Mouse (Mus musculus) heart, embryonic 10.5 days (tissue): ENCODE measurements at regions not wholly inside any gene's neighbourhood (a gene's known extent, or its start where the extent isn't known, plus 50 kb on each side); places are given as distances from the start of the nearest gene placed in this dataset.
"Not testable (repeated sequence)": the region's sequence is repeated elsewhere in the genome, so short reads cannot be mapped to it uniquely, and the experiment has no call there.

Source experiments
- DNase-seq: peaks from one replicate; pipeline ENCODE4 v3.0.0-alpha.2; 2017; ENCODE audit warnings: low spot score
- H3K27ac ChIP-seq: fragments of 300-500 bp; sonication (generic); 2 replicates; pipeline ENCODE4 v1.5.1; 2016; ENCODE audit warnings: mild to moderate bottlenecking
- H3K27me3 ChIP-seq: fragments of 300-500 bp; sonication (generic); 2 replicates; pipeline ENCODE4 v1.6.1; 2016; ENCODE audit warnings: mild to moderate bottlenecking; ENCODE audit not compliant: poor library complexity, insufficient read depth, severe bottlenecking
- H3K36me3 ChIP-seq: fragments of 300-500 bp; sonication (generic); 2 replicates; pipeline ENCODE4 v1.6.1; 2016; ENCODE audit warnings: mild to moderate bottlenecking, moderate library complexity
- H3K4me1 ChIP-seq: fragments of 300-500 bp; sonication (generic); 2 replicates; pipeline ENCODE4 v1.6.1; 2016; ENCODE audit warnings: mild to moderate bottlenecking
- H3K4me3 ChIP-seq: fragments of 300-500 bp; sonication (generic); 2 replicates; pipeline ENCODE4 v1.5.1; 2016; ENCODE audit warnings: mild to moderate bottlenecking, moderate library complexity
- H3K9me3 ChIP-seq: fragments of 300-500 bp; sonication (generic); 2 replicates; pipeline ENCODE4 v1.6.1; 2016; ENCODE audit warnings: mild to moderate bottlenecking, moderate library complexity
- WGBS: fragments of 180-500 bp; shearing (Covaris S2); methylation state at CpG from one replicate; pipeline ENCODE4 v1.1.7; 2016; 5-methylcytosine and 5-hydroxymethylcytosine counted together

DNA sequence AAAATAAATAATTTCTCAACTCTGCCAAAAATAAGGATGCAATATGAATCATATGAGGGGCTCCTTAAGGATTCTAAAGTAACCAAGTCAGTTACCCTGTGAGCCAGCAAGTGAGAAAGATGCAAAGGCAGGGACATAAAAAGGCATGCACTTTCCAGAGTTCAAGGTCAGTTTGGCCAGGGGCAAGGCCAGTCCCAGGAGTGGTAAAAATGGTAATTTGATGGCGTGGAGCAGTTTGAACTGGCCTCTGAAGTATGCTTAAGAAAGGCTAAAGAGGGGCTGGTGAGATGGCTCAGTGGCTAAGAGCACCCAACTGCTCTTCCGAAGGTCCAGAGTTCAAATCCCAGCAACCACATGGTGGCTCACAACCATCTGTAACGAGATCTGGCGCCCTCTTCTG, 68.8 kb downstream of the BC005561 start:
- WGBS, result 96% methylated on average over 4 of the region's 4 CpGs
- not testable (repeated sequence) for H3K27me3 ChIP-seq, H3K4me1 ChIP-seq, H3K27ac ChIP-seq, H3K4me3 ChIP-seq, DNase-seq
- Histone ChIP-seq H3K9me3 (peaks cover 13% of the 10 kb centered on the region), H3K36me3 (peaks cover 47% of the 10 kb centered on the region)

DNA sequence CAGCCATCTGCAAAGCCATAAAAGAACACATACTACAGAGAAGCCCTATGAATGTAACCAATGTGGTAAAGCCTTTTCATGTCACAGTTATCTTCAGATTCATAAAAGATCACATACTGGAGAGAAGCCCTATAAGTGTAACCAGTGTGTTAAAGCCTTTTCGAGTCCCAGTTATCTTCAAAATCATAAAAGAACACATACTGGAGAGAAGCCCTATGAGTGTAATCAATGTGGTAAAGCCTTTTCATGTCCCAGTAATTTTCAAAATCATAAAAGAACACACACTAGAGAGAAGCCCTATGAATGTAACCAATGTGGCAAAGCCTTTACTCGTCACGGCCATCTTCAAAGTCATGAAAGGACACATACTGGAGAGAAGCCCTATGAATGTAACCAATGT, 74.2 kb downstream of the BC005561 start:
- not testable (repeated sequence) for H3K4me3 ChIP-seq, DNase-seq, H3K27ac ChIP-seq, H3K27me3 ChIP-seq, H3K4me1 ChIP-seq
- Histone ChIP-seq H3K9me3 (peaks cover 51% of the 10 kb centered on the region), H3K36me3 (peaks cover 73% of the 10 kb centered on the region)
- 94% methylated on average over 3 of the region's 3 CpGs for WGBS

DNA sequence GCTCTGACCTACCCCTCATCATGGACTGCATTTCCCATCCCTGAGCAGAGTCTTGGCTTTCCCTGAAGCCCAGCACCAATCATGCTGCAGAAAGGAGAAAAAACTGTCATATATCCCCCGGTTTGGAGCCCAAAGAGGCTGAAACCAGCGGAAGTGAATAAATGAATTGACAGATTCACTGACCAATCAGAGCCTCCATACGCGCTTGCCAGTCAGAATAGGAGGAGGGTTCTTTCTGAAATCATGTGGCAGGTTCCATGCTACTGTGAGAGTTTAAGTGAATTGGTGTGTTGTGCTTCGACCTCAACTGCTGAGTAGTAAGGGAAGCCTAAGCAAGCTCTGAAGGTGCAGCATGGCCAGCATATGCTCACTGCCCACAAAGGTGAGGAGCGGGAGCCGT, 101.0 kb downstream of the BC005561 start:
- Histone ChIP-seq H3K27me3 (no peaks in the 10 kb centered on the region), H3K27ac (no peak overlapping the region), H3K4me1 (no peaks in the 10 kb centered on the region), H3K9me3 (no peaks in the 10 kb centered on the region), H3K36me3 (no peaks in the 10 kb centered on the region), H3K4me3 (no peak overlapping the region)
- DNase-seq, result no peak
- WGBS, result 65% methylated on average over 7 of the region's 7 CpGs
